13 mouse cellular contexts compared by ENCODE assay signal in the genomic region with DNA sequence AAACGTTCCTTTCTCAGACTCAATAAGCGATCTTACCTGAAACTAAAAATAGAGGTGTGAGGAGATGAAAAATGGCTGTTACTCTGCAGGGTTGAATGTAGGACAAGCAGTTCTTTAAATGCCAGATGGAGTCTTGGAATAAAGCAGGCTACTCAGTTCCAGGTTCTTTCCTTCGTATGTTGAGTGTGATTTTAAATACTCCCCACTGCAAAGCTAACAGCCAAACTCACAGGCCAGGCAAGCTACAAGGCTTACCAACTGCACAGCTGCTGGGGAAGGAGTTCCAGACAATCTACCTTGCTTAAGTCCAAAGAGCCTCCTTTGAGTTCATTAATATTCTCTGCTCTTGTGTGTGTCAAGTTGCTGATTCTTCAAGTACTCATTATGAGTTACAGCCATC. TPM values are rescaled to one million over a fixed set of nuclear protein-coding genes. Genes with fewer than 3 reads are reported as not detected.
DNase-seq lines count a peak whose midpoint lies in the region; ATAC-seq and TF ChIP-seq lines count a peak whose summit lies in the region.
"Had no signal": no experiment of that assay in that cellular context is flagged by ENCODE, and none has a peak within 500 bp of the region (broad histone marks: within the 10 kb centered on the region; RNA-seq: fewer than 3 reads in every experiment).

No protein-coding gene starts in this region.

- H3K27ac ChIP-seq in kidney, embryonic 15.5 days: 0 out of 2 replicates have a peak overlapping the region, but pooled peaks have one; percentile 98
- no peak overlapping the region for H3K27ac ChIP-seq in stomach, embryonic 14.5 days (ENCODE audit: low read length)
- no peak overlapping the region for H3K27ac ChIP-seq in stomach, postnatal 0 days (replicated peaks)
- H3K27ac ChIP-seq: macrophage had no signal

- no peak for TF ChIP-seq EP300 in stomach, postnatal 0 days (optimal IDR thresholded peaks at IDR 0.05)

- H3K9me3 ChIP-seq in erythroblast, embryonic 14.5 days (ENCODE audit: control insufficient read depth, low read length): no peaks in the 10 kb centered on the region
- H3K9me3 ChIP-seq in kidney, embryonic 15.5 days (replicated peaks): no peaks in the 10 kb centered on the region
- no peaks in the 10 kb centered on the region for H3K9me3 ChIP-seq in stomach, embryonic 14.5 days (ENCODE audit: control insufficient read depth, low read depth, low read length)
- H3K9me3 ChIP-seq in stomach, postnatal 0 days (ENCODE audit: control insufficient read depth, low read length): no peaks in the 10 kb centered on the region

- peaks cover 7% of the 10 kb centered on the region for H3K36me3 ChIP-seq in erythroblast, embryonic 14.5 days (ENCODE audit: control insufficient read depth)
- H3K36me3 ChIP-seq in kidney, embryonic 15.5 days: no peaks in the 10 kb centered on the region
- no peaks in the 10 kb centered on the region for H3K36me3 ChIP-seq in stomach, embryonic 14.5 days (ENCODE audit: control insufficient read depth, insufficient read depth, low read length)
- H3K36me3 ChIP-seq in stomach, postnatal 0 days (ENCODE audit: control insufficient read depth, insufficient read depth, low read length): no peaks in the 10 kb centered on the region

- WGBS in kidney, embryonic 15.5 days: 39% methylated on average over 3 of the region's 3 CpGs
- WGBS in stomach, embryonic 14.5 days: 41% methylated on average over 3 of the region's 3 CpGs
- WGBS in stomach, postnatal 0 days: 45% methylated on average over 3 of the region's 3 CpGs

- H3K4me3 ChIP-seq in erythroblast, embryonic 14.5 days (replicated peaks): peak overlapping the region; percentile 78
- no peak overlapping the region for H3K4me3 ChIP-seq in kidney, embryonic 15.5 days (replicated peaks)
- no peak overlapping the region; the same call in 1 of the 2 replicates for H3K4me3 ChIP-seq in stomach, embryonic 14.5 days (ENCODE audit: low read depth, low read length)
- H3K4me3 ChIP-seq in stomach, postnatal 0 days (ENCODE audit: low read depth, low read length): no peak overlapping the region

- no peak for TF ChIP-seq CTCF in stomach, postnatal 0 days (IDR thresholded peaks at IDR 0.05; ENCODE audit: low read depth)

- H3K27me3 ChIP-seq in erythroblast, embryonic 14.5 days (ENCODE audit: control insufficient read depth): peaks cover 60% of the 10 kb centered on the region
- H3K27me3 ChIP-seq in kidney, embryonic 15.5 days: no peaks in the 10 kb centered on the region
- H3K27me3 ChIP-seq in stomach, embryonic 14.5 days (ENCODE audit: control insufficient read depth, insufficient read depth, low read length): no peaks in the 10 kb centered on the region
- no peaks in the 10 kb centered on the region for H3K27me3 ChIP-seq in stomach, postnatal 0 days (ENCODE audit: control insufficient read depth, insufficient read depth, low read length)

- H3K4me2 ChIP-seq in kidney, embryonic 15.5 days: peak overlapping the region; percentile 81
- H3K4me2 ChIP-seq in stomach, embryonic 14.5 days (replicated peaks; ENCODE audit: low read depth, low read length): 0 out of 2 replicates have a peak overlapping the region, but pooled peaks have one; percentile 85
- no peak overlapping the region for H3K4me2 ChIP-seq in stomach, postnatal 0 days (replicated peaks; ENCODE audit: low read depth)

- DNase-seq in kidney, adult 9 months: no peak
- DNase-seq in stomach, postnatal 0 days (ENCODE audit: low spot score): no peak
- DNase-seq in embryo, embryonic 10.5 days (ENCODE audit: low spot score): no peak
- DNase-seq in spleen, postnatal 14 days (ENCODE audit: low spot score in 2 of 2): no peak
- DNase-seq: adrenal gland, adult 2 months; cerebellum, adult 2 months; kidney, adult 18-20 months; layer of hippocampus, postnatal 36 days had no signal

- no peak overlapping the region for H3K9ac ChIP-seq in kidney, embryonic 15.5 days
- no peak overlapping the region for H3K9ac ChIP-seq in stomach, embryonic 14.5 days (replicated peaks; ENCODE audit: low read depth, low read length)
- no peak overlapping the region for H3K9ac ChIP-seq in stomach, postnatal 0 days (ENCODE audit: low read length)

- ATAC-seq in erythroblast, adult 5-6 weeks (replicated peaks; ENCODE audit: low FRiP score, poor library complexity, severe bottlenecking): no peak
- ATAC-seq in kidney, embryonic 15.5 days (replicated peaks; ENCODE audit: low FRiP score): no peak
- ATAC-seq in stomach, embryonic 14.5 days (ENCODE audit: insufficient number of reproducible peaks, insufficient read depth, low FRiP score, low read depth): no peak
- no peak for ATAC-seq in stomach, postnatal 0 days (ENCODE audit: low FRiP score, low TSS enrichment)

- H3K4me1 ChIP-seq in erythroblast, embryonic 14.5 days (ENCODE audit: control insufficient read depth): peaks cover 33% of the 10 kb centered on the region
- peaks cover 20% of the 10 kb centered on the region for H3K4me1 ChIP-seq in kidney, embryonic 15.5 days
- H3K4me1 ChIP-seq in stomach, embryonic 14.5 days (ENCODE audit: control insufficient read depth, insufficient read depth, low read length): peaks cover 10% of the 10 kb centered on the region
- H3K4me1 ChIP-seq in stomach, postnatal 0 days (replicated peaks; ENCODE audit: control insufficient read depth, insufficient read depth): no peaks in the 10 kb centered on the region

RNA-seq across cellular contexts. Expression of gene Pbx3, which starts 0.9 kb away (rescaled TPM):
- polyA plus RNA-seq in erythroblast, embryonic 14.5 days (2012): 3.7 and 4.0 TPM in 2 replicates
- 9.0 and 9.2 TPM in 2 replicates for total RNA-seq in erythroblast, adult 5-6 weeks (2015; ENCODE audit: low replicate concordance)
- 7.0 and 13.6 TPM in 2 replicates for total RNA-seq in erythroblast, adult 5-6 weeks (2017; ENCODE audit: low replicate concordance)
- polyA plus RNA-seq in kidney, embryonic 15.5 days (2015; fragmentation: Nextera tagmentation; extraction: Ambion mirVana): 26.2 and 26.6 TPM in 2 replicates
- 35.3 and 35.7 TPM in 2 replicates for polyA plus RNA-seq in stomach, embryonic 14.5 days (2014; fragmentation: Nextera tagmentation; extraction: Ambion mirVana)
- 11.6 and 14.1 TPM in 2 replicates for polyA plus RNA-seq in stomach, postnatal 0 days (2015; fragmentation: Nextera tagmentation; extraction: Ambion mirVana)

RNA-seq across cellular contexts. Expression of gene Mapkap1, which starts 32.7 kb away (rescaled TPM):
- polyA plus RNA-seq in erythroblast, embryonic 14.5 days (2012): 5.6 and 5.9 TPM in 2 replicates
- total RNA-seq in erythroblast, adult 5-6 weeks (2015; ENCODE audit: low replicate concordance): 4.8 and 10.0 TPM in 2 replicates
- total RNA-seq in erythroblast, adult 5-6 weeks (2017; ENCODE audit: low replicate concordance): 17.1 and 17.8 TPM in 2 replicates
- polyA plus RNA-seq in kidney, embryonic 15.5 days (2015; fragmentation: Nextera tagmentation; extraction: Ambion mirVana): 86.4 and 95.8 TPM in 2 replicates
- 90.7 and 91.1 TPM in 2 replicates for polyA plus RNA-seq in stomach, embryonic 14.5 days (2014; fragmentation: Nextera tagmentation; extraction: Ambion mirVana)
- polyA plus RNA-seq in stomach, postnatal 0 days (2015; fragmentation: Nextera tagmentation; extraction: Ambion mirVana): 57.8 and 61.0 TPM in 2 replicates
